Mouse (Mus musculus) forebrain, embryonic 16.5 days (tissue): ENCODE data around the gene Pdzd2. TPM values are rescaled to one million over a fixed set of nuclear protein-coding genes. Genes with fewer than 3 reads are reported as not detected.

ENCODE experiments used
- ATAC-seq: fragments of 200-750 bp; cut with Nextera tagmentation; 2 replicates; pipeline ENCODE4 v1.8.0; 2017; ENCODE audit warnings: mild to moderate bottlenecking, moderate library complexity
- H3K27ac ChIP-seq: fragments of 300-500 bp; sonication (generic); 2 replicates; pipeline ENCODE4 v1.5.1; 2014; ENCODE audit warnings: low read length, control low read depth
- H3K27me3 ChIP-seq: fragments of 300-500 bp; sonication (generic); replicated peaks from 2 replicates; pipeline ENCODE4 v1.6.1; 2014; ENCODE audit warnings: low read length; ENCODE audit not compliant: control insufficient read depth, insufficient read depth
- H3K36me3 ChIP-seq: fragments of 300-500 bp; sonication (generic); 2 replicates; pipeline ENCODE4 v1.6.1; 2014; ENCODE audit not compliant: control insufficient read depth, insufficient read depth
- H3K4me1 ChIP-seq: fragments of 300-500 bp; sonication (generic); replicated peaks from 2 replicates; pipeline ENCODE4 v1.6.1; 2014; ENCODE audit warnings: low read length; ENCODE audit not compliant: control insufficient read depth, insufficient read depth
- H3K4me2 ChIP-seq: fragments of 300-500 bp; sonication (generic); 2 replicates; pipeline ENCODE4 v1.6.1; 2014; ENCODE audit warnings: mild to moderate bottlenecking, low read length, control low read depth
- H3K4me3 ChIP-seq: fragments of 300-500 bp; sonication (generic); replicated peaks from 2 replicates; pipeline ENCODE4 v1.5.1; 2014; ENCODE audit warnings: mild to moderate bottlenecking, low read length, control low read depth
- H3K9ac ChIP-seq: fragments of 300-500 bp; sonication (generic); replicated peaks from 2 replicates; pipeline ENCODE4 v1.6.1; 2014; ENCODE audit warnings: low read depth, low read length, control low read depth
- H3K9me3 ChIP-seq: fragments of 300-500 bp; sonication (generic); 2 replicates; pipeline ENCODE4 v1.6.1; 2016; ENCODE audit warnings: low read length; ENCODE audit not compliant: control insufficient read depth
- WGBS: fragments of 180-500 bp; shearing (Covaris S2); extraction: QIAGEN DNeasy Blood & Tissue Kit; methylation state at CpG from one replicate; pipeline ENCODE4 v1.1.7; 2014; 5-methylcytosine and 5-hydroxymethylcytosine counted together
- polyA plus RNA-seq: library from polyadenylated mRNA; unstranded; fragments of >200 nt; fragmentation: Nextera tagmentation; extraction: Ambion mirVana; gene quantifications from 2 replicates; pipeline ENCODE4 v1.2.1, GENCODE M21; 2015

Gene Pdzd2
- polyA plus RNA-seq, 1 experiment from 2014 or later, result 8.1 TPM

- Histone ChIP-seq H3K9me3 (no peaks in the 10 kb centered on the region), H3K36me3 (no peaks in the 10 kb centered on the region), H3K27ac (no peak overlapping the region), H3K4me3 (no peak overlapping the region), H3K9ac (no peak overlapping the region), H3K27me3 (no peaks in the 10 kb centered on the region), H3K4me1 (no peaks in the 10 kb centered on the region), H3K4me2 (no peak overlapping the region)
- WGBS, result 89% methylated on average over 9 of the region's 9 CpGs
- no peak for ATAC-seq
Observed at GRCm38 (mm10) chr15:12626930-12627329, 112.8 kb downstream of the Pdzd2 start.

GRCm38 (mm10) chr15:12626166-12626565 lies 113.6 kb downstream of the Pdzd2 start:
- no peak overlapping the region for H3K4me3 ChIP-seq
- H3K9ac ChIP-seq, result no peak overlapping the region
- ATAC-seq, result no peak
- H3K9me3 ChIP-seq, result no peaks in the 10 kb centered on the region
- no peak overlapping the region for H3K27ac ChIP-seq
- WGBS, result 84% methylated on average over 8 of the region's 8 CpGs
- no peaks in the 10 kb centered on the region for H3K36me3 ChIP-seq
- no peaks in the 10 kb centered on the region for H3K27me3 ChIP-seq
- H3K4me2 ChIP-seq, result no peak overlapping the region
- H3K4me1 ChIP-seq, result no peaks in the 10 kb centered on the region

DNA sequence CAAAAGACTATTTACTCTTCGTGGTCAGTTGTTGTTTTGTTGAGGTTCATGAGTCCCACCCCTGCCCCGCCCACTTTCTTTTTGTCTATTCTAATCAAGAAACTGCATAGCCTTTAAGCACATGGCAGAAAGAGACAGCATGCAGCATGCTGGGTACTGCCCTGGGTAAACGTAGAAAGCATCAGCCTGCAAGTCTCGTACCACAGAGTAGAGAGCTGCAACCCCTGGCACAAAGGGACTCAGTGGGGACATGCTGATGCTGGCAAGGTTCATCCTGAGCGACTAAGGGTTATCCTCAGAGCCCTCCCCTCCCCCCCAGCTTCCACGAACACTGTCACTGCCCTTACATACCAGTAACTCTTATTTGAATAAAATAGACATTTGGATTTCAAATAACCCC lies 114.2 kb downstream of the Pdzd2 start:
- H3K27ac ChIP-seq, result no peak overlapping the region
- H3K4me2 ChIP-seq, result no peak overlapping the region
- no peak overlapping the region for H3K4me3 ChIP-seq
- 38% methylated on average over 6 of the region's 6 CpGs for WGBS
- no peaks in the 10 kb centered on the region for H3K4me1 ChIP-seq
- H3K36me3 ChIP-seq, result no peaks in the 10 kb centered on the region
- ATAC-seq, result no peak
- H3K9me3 ChIP-seq, result no peaks in the 10 kb centered on the region
- no peak overlapping the region for H3K9ac ChIP-seq
- H3K27me3 ChIP-seq, result no peaks in the 10 kb centered on the region

GRCm38 (mm10) chr15:12623521-12623920 lies 116.2 kb downstream of the Pdzd2 start:
- Histone ChIP-seq H3K4me2 (no peak overlapping the region), H3K36me3 (no peaks in the 10 kb centered on the region), H3K9ac (no peak overlapping the region), H3K4me1 (no peaks in the 10 kb centered on the region), H3K9me3 (no peaks in the 10 kb centered on the region), H3K4me3 (no peak overlapping the region), H3K27ac (no peak overlapping the region), H3K27me3 (no peaks in the 10 kb centered on the region)
- no peak for ATAC-seq
- WGBS, result 96% methylated on average over 4 of the region's 4 CpGs

DNA sequence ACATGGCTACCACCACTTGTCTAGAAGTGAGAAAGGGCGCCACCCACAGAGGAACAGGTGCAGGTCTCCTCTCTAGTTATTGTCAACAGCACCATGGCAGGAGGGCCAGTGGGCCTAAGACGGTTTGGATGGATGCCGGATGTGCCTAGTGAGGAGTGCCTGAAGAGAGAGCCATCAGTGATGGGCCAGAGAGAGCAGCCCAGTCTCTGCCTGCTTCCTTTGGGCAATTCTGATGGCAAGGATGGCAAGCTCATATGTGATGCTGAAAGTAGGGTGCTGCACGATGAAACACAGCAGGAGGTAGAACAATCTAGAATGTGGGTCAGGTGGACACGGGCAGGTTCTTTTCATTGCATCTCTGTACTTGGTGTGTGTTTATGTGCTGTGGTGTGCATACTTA lies 117.0 kb downstream of the Pdzd2 start:
- WGBS, result 88% methylated on average over 5 of the region's 5 CpGs
- no peak for ATAC-seq
- no peaks in the 10 kb centered on the region for H3K4me1 ChIP-seq

DNA sequence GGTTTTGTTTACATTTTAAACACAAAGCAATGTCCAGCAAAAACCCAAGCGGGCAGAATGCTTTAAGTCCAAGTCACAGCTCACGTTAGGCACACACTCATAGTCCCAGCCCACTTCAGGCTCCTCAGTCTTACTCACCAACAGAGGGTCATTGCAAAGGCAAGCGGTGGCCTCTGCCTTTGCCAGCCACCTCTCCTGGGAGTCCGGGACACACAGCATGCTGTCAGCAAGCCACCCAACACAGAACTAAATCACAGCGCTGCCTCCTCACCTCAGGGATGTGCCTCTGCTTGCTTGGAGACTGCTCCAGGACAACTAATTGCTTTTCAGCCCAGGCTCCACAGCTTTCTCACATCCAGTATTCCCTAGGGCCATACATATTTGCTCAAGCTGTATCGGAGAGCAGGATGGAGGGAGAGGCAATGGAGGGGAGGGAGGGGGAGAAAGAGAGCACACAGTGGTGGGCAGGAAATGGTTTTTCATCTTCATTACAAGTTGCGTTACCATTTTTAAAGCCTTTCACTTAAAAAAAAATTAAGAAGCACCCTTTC lies 117.6 kb downstream of the Pdzd2 start:
- Histone ChIP-seq H3K27ac (no peak overlapping the region), H3K4me1 (no peaks in the 10 kb centered on the region), H3K36me3 (no peaks in the 10 kb centered on the region), H3K9me3 (no peaks in the 10 kb centered on the region), H3K4me3 (no peak overlapping the region), H3K9ac (no peak overlapping the region), H3K27me3 (no peaks in the 10 kb centered on the region), H3K4me2 (no peak overlapping the region)
- WGBS, result 73% methylated on average over 7 of the region's 7 CpGs
- ATAC-seq, result no peak

More for the DNA sequence above, 117.0 kb downstream of the Pdzd2 start:
- H3K27ac ChIP-seq, result no peak overlapping the region
- H3K36me3 ChIP-seq, result no peaks in the 10 kb centered on the region
- H3K4me3 ChIP-seq, result no peak overlapping the region
- no peaks in the 10 kb centered on the region for H3K9me3 ChIP-seq
- no peak overlapping the region for H3K4me2 ChIP-seq
- no peaks in the 10 kb centered on the region for H3K27me3 ChIP-seq
- H3K9ac ChIP-seq, result no peak overlapping the region

DNA sequence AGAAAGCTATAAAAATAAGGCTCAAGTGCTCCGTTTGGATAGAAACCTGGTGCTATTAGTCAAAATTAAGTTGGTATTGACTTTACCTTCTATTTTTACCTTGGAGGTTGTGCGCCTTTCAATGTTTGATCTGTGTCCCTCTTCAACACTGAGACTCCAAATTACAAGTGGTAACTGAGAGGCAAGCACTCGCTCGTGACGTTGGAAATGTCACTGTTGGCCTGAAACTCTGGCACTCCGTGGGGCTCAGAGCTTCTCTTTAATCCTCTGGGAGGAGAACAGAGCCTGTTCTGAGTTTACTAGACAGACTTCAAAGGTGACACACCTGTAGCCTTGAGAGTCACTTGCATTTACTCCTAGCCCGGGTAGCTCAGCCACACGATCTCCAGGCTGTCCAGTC lies 120.5 kb downstream of the Pdzd2 start:
- Histone ChIP-seq H3K9ac (no peak overlapping the region), H3K36me3 (no peaks in the 10 kb centered on the region), H3K4me1 (0 out of 2 replicates have a peak, but pooled peaks cover 2% of the 10 kb centered on the region), H3K27ac (no peak overlapping the region), H3K27me3 (no peaks in the 10 kb centered on the region), H3K4me3 (no peak overlapping the region), H3K4me2 (no peak overlapping the region), H3K9me3 (no peaks in the 10 kb centered on the region)
- 90% methylated on average over 8 of the region's 8 CpGs for WGBS
- no peak for ATAC-seq

GRCm38 (mm10) chr15:12617651-12618050 lies 122.1 kb downstream of the Pdzd2 start:
- Histone ChIP-seq H3K9ac (no peak overlapping the region), H3K4me1 (peaks cover 9% of the 10 kb centered on the region), H3K9me3 (no peaks in the 10 kb centered on the region), H3K36me3 (no peaks in the 10 kb centered on the region), H3K27me3 (no peaks in the 10 kb centered on the region), H3K4me3 (no peak overlapping the region), H3K27ac (no peak overlapping the region), H3K4me2 (no peak overlapping the region)
- peak; percentile 32; the same call in 1 of the 2 replicates for ATAC-seq
- 81% methylated on average over 11 of the region's 11 CpGs for WGBS

DNA sequence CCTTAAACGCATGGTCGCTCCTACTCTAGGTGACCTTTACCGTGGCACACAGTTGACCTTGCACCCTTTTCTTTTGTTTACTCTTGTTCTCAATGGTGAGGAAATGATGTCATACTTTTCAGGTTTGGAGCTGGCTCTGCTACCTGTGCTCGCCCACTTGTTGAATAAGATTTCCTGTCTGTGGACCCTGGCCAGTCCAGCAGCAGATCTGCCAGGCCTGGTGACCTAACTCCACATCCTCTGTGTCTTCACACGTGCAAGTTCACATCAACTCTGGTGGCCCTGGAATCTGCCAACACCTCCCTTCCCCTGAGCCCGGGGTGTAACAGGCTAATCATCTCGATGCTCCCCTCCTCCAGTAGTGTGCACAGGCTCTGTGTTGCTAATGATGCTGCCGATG lies 122.5 kb downstream of the Pdzd2 start:
- H3K4me2 ChIP-seq, result no peak overlapping the region
- H3K36me3 ChIP-seq, result no peaks in the 10 kb centered on the region
- H3K9me3 ChIP-seq, result no peaks in the 10 kb centered on the region
- no peak overlapping the region for H3K27ac ChIP-seq
- ATAC-seq, result no peak
- no peak overlapping the region for H3K4me3 ChIP-seq
- 74% methylated on average over 8 of the region's 8 CpGs for WGBS
- no peaks in the 10 kb centered on the region for H3K27me3 ChIP-seq
- H3K9ac ChIP-seq, result no peak overlapping the region
- H3K4me1 ChIP-seq, result peaks cover 9% of the 10 kb centered on the region
